Mouse (Mus musculus) limb, embryonic 11.5 days (tissue): ENCODE results near the gene Tex52. TPM values are rescaled to one million over a fixed set of nuclear protein-coding genes. Genes with fewer than 3 reads are reported as not detected.

Experiments
- ATAC-seq: fragments of 200-750 bp; cut with Nextera tagmentation; 2 replicates; pipeline ENCODE4 v1.8.0; 2017; ENCODE audit warnings: low read depth; ENCODE audit not compliant: insufficient number of reproducible peaks, low FRiP score, low TSS enrichment
- DNase-seq: peaks from one replicate; pipeline ENCODE4 v3.0.0-alpha.2; 2015; ENCODE audit warnings: low spot score
- H3K27ac ChIP-seq: fragments of 300-500 bp; sonication (generic); replicated peaks from 2 replicates; pipeline ENCODE4 v1.5.1; 2014; ENCODE audit warnings: low read depth, mild to moderate bottlenecking, low read length
- H3K27me3 ChIP-seq: fragments of 300-500 bp; sonication (generic); 2 replicates; pipeline ENCODE4 v1.6.1; 2014; ENCODE audit warnings: mild to moderate bottlenecking, low read length, mixed read lengths; ENCODE audit not compliant: control insufficient read depth, insufficient read depth
- H3K36me3 ChIP-seq: fragments of 300-500 bp; sonication (generic); 2 replicates; pipeline ENCODE4 v1.6.1; 2014; ENCODE audit warnings: mild to moderate bottlenecking, low read length, moderate library complexity, mixed read lengths; ENCODE audit not compliant: control insufficient read depth, insufficient read depth
- H3K4me1 ChIP-seq: fragments of 300-500 bp; sonication (generic); 2 replicates; pipeline ENCODE4 v1.6.1; 2014; ENCODE audit warnings: low read length, mixed read lengths; ENCODE audit not compliant: control insufficient read depth, insufficient read depth
- H3K4me2 ChIP-seq: fragments of 300-500 bp; sonication (generic); 2 replicates; pipeline ENCODE4 v1.6.1; 2014; ENCODE audit warnings: low read depth, mild to moderate bottlenecking, moderate library complexity; ENCODE audit not compliant: severe bottlenecking
- H3K4me3 ChIP-seq: fragments of 300-500 bp; sonication (generic); 2 replicates; pipeline ENCODE4 v1.5.1; 2014; ENCODE audit warnings: low read depth, low read length
- H3K9ac ChIP-seq: fragments of 300-500 bp; sonication (generic); 2 replicates; pipeline ENCODE4 v1.6.1; 2014; ENCODE audit warnings: mild to moderate bottlenecking, low read length
- H3K9me3 ChIP-seq: fragments of 300-500 bp; sonication (generic); 2 replicates; pipeline ENCODE4 v1.6.1; 2016; ENCODE audit warnings: low read length; ENCODE audit not compliant: control insufficient read depth
- WGBS: fragments of 180-500 bp; shearing (Covaris S2); extraction: QIAGEN DNeasy Blood & Tissue Kit; methylation state at CpG from one replicate; pipeline ENCODE4 v1.1.7; 2014; 5-methylcytosine and 5-hydroxymethylcytosine counted together
- polyA plus RNA-seq: library from polyadenylated mRNA; unstranded; fragments of >200 nt; fragmentation: Nextera tagmentation; extraction: Ambion mirVana; gene quantifications from 2 replicates; pipeline ENCODE4 v1.2.1, GENCODE M21; 2014

Tex52 gene
- polyA plus RNA-seq, 1 experiment from 2014 or later: 0.33 TPM

DNA sequence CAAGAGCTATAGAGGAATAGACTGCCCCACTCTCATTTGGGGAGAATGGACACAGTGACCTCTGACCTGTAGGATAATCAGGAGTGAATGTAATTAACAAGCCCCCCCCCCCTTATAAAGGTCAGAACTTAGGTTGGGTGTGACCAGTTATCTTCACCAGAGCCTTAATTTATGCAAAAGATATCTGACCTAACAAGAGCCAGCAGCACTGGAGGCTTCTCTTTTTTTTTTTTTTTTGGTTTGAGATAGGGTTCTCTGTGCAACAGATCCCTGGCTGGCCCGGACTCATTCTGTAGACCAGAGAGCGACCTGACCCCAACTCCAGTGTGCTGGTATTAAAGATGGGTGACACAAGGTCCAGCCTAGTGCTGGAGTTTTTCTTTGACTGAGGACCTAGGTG lies 54.0 kb downstream of the Tex52 start:
- H3K9ac ChIP-seq: no peak overlapping the region
- H3K9me3 ChIP-seq: no peaks in the 10 kb centered on the region
- peaks cover 47% of the 10 kb centered on the region for H3K36me3 ChIP-seq
- no peak overlapping the region for H3K4me2 ChIP-seq
- no peak overlapping the region for H3K4me3 ChIP-seq
- no peak for DNase-seq
- ATAC-seq: no peak
- H3K4me1 ChIP-seq: no peaks in the 10 kb centered on the region
- WGBS: 93% methylated on average over 2 of the region's 2 CpGs
- H3K27me3 ChIP-seq: no peaks in the 10 kb centered on the region
- H3K27ac ChIP-seq: no peak overlapping the region

DNA sequence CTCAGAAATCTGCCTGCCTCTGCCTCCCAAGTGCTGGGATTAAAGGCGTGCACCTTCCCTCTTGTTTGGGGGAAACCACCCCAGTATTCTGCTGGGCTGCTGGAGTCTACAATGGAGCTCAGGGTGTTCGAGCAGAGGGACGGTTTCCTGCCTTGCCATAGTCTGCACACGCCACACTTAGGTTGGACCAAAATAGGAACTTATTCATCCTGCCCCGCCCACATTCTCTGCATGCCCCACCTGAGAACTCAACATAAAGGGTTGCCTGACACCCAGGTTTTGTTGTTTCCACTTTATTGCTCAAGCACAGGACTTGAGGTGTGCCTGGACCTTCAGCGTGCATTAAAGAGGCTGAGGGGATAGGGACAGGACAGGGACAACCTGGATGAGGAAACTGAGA lies 54.6 kb downstream of the Tex52 start:
- ATAC-seq (no peak), DNase-seq (no peak)
- Histone ChIP-seq H3K9me3 (no peaks in the 10 kb centered on the region), H3K4me3 (no peak overlapping the region), H3K27ac (no peak overlapping the region), H3K4me2 (no peak overlapping the region), H3K9ac (no peak overlapping the region), H3K4me1 (no peaks in the 10 kb centered on the region), H3K36me3 (peaks cover 50% of the 10 kb centered on the region), H3K27me3 (no peaks in the 10 kb centered on the region)
- WGBS: 95% methylated on average over 6 of the region's 6 CpGs

GRCm38 (mm10) chr6:128432356-128432915 lies 57.2 kb downstream of the Tex52 start:
- no peak overlapping the region for H3K27ac ChIP-seq
- ATAC-seq (no peak), DNase-seq (no peak)
- H3K9me3 ChIP-seq: no peaks in the 10 kb centered on the region
- H3K4me3 ChIP-seq: no peak overlapping the region
- no peaks in the 10 kb centered on the region for H3K27me3 ChIP-seq
- WGBS: 94% methylated on average over 13 of the region's 13 CpGs
- H3K9ac ChIP-seq: no peak overlapping the region
- no peak overlapping the region for H3K4me2 ChIP-seq
- peaks cover 2% of the 10 kb centered on the region; the same call in 1 of the 2 replicates for H3K4me1 ChIP-seq
- peaks cover 62% of the 10 kb centered on the region for H3K36me3 ChIP-seq

GRCm38 (mm10) chr6:128433566-128433965 lies 58.3 kb downstream of the Tex52 start:
- ATAC-seq: no peak
- no peak for DNase-seq
- H3K9ac ChIP-seq: no peak overlapping the region
- 95% methylated on average over 13 of the region's 13 CpGs for WGBS
- no peaks in the 10 kb centered on the region for H3K9me3 ChIP-seq
- peaks cover 2% of the 10 kb centered on the region; the same call in 1 of the 2 replicates for H3K4me1 ChIP-seq
- H3K4me3 ChIP-seq: no peak overlapping the region
- H3K27ac ChIP-seq: no peak overlapping the region
- H3K36me3 ChIP-seq: peaks cover 58% of the 10 kb centered on the region
- H3K27me3 ChIP-seq: no peaks in the 10 kb centered on the region
- no peak overlapping the region for H3K4me2 ChIP-seq

Other genes with a start within 250 kb of the Tex52 start
- gene Tspan9, start 231.9 kb upstream of the Tex52 start, polyA plus RNA-seq: 68.2 and 77.2 TPM in 2 replicates
- 1.3 and 2.1 TPM in 2 replicates for gene Tead4, start 74.6 kb upstream of the Tex52 start, polyA plus RNA-seq
- gene Tulp3, start 19.6 kb upstream of the Tex52 start, polyA plus RNA-seq: 21.4 and 22.3 TPM in 2 replicates
- gene Rhno1, start 12.5 kb upstream of the Tex52 start, polyA plus RNA-seq: 190 and 195 TPM in 2 replicates
- gene Foxm1, start 12.5 kb upstream of the Tex52 start, polyA plus RNA-seq: 50.9 and 61.1 TPM in 2 replicates
- not detected in 2 replicates for gene Gm44596, start within 50 bp of the Tex52 start, polyA plus RNA-seq
- gene Nrip2, start 23.8 kb downstream of the Tex52 start, polyA plus RNA-seq: 2.1 TPM in 2 replicates
- 35.0 and 35.3 TPM in 2 replicates for gene Itfg2, start 49.5 kb downstream of the Tex52 start, polyA plus RNA-seq
- 671 and 692 TPM in 2 replicates for gene Fkbp4, start 63.2 kb downstream of the Tex52 start, polyA plus RNA-seq
- gene Pzp, start 151.3 kb downstream of the Tex52 start, polyA plus RNA-seq: 0.03 TPM in 1 of 2 replicates, not detected in the other
- gene A2ml1, start 206.2 kb downstream of the Tex52 start, polyA plus RNA-seq: not detected in 2 replicates
- not detected in 2 replicates for gene Klrb1a, start 248.1 kb downstream of the Tex52 start, polyA plus RNA-seq